16 mouse cellular contexts compared by ENCODE assay signal in genomic region chr1:45379992-45380690, GRCm38 (mm10).
DNase-seq lines count a peak whose midpoint lies in the region; ATAC-seq lines count a peak whose summit lies in the region.
"Had no signal": no experiment of that assay in that cellular context is flagged by ENCODE, and none has a peak within 500 bp of the region (broad histone marks: within the 10 kb centered on the region; RNA-seq: fewer than 3 reads in every experiment).

No protein-coding gene starts in this region.

- H3K27ac ChIP-seq in embryonic facial prominence, embryonic 11.5 days (replicated peaks; ENCODE audit: low read depth, low read length): no peak overlapping the region
- H3K27ac ChIP-seq in embryonic facial prominence, embryonic 10.5 days (replicated peaks): no peak overlapping the region
- no peak overlapping the region for H3K27ac ChIP-seq in midbrain, embryonic 11.5 days (ENCODE audit: low read depth, low read length)
- H3K27ac ChIP-seq in midbrain, embryonic 14.5 days (replicated peaks; ENCODE audit: low read depth, low read length): no peak overlapping the region
- H3K27ac ChIP-seq: forebrain, embryonic 13.5 days; hindbrain, embryonic 14.5 days; intestine, embryonic 15.5 days had no signal

- H3K4me2 ChIP-seq in embryonic facial prominence, embryonic 11.5 days (ENCODE audit: low read depth, low read length): no peak overlapping the region
- H3K4me2 ChIP-seq in midbrain, embryonic 11.5 days: no peak overlapping the region
- no peak overlapping the region for H3K4me2 ChIP-seq in midbrain, embryonic 14.5 days (ENCODE audit: low read length)
- H3K4me2 ChIP-seq: forebrain, embryonic 13.5 days; hindbrain, embryonic 14.5 days; intestine, embryonic 15.5 days had no signal

- no peak overlapping the region for H3K9ac ChIP-seq in embryonic facial prominence, embryonic 11.5 days (replicated peaks; ENCODE audit: low read length)
- no peak overlapping the region for H3K9ac ChIP-seq in midbrain, embryonic 11.5 days (ENCODE audit: low read length)
- no peak overlapping the region for H3K9ac ChIP-seq in midbrain, embryonic 14.5 days (replicated peaks; ENCODE audit: low read length)
- H3K9ac ChIP-seq: forebrain, embryonic 13.5 days; hindbrain, embryonic 14.5 days; intestine, embryonic 15.5 days had no signal

- ATAC-seq in embryonic facial prominence, embryonic 11.5 days (replicated peaks; ENCODE audit: insufficient number of reproducible peaks, low FRiP score, low TSS enrichment, low read depth): no peak
- no peak for ATAC-seq in midbrain, embryonic 11.5 days (ENCODE audit: low FRiP score)
- no peak for ATAC-seq in midbrain, embryonic 14.5 days (ENCODE audit: low FRiP score, low TSS enrichment)
- ATAC-seq: CD4-positive, CD25-positive, alpha-beta regulatory T cell, adult 4 months; forebrain, embryonic 13.5 days; intestine, embryonic 15.5 days had no signal

- peak; percentile 6 for DNase-seq in embryonic facial prominence, embryonic 11.5 days (ENCODE audit: low spot score)
- no peak for DNase-seq in embryonic facial prominence, embryonic 10.5 days (ENCODE audit: low spot score)
- DNase-seq in midbrain, embryonic 11.5 days (ENCODE audit: low spot score, missing footprints): peak; percentile 37
- no peak for DNase-seq in midbrain, embryonic 14.5 days
- DNase-seq in lung, postnatal 10 days: peak; percentile 60
- DNase-seq in frontal cortex, postnatal 25 days (ENCODE audit: low spot score in 2 of 2): no peak
- DNase-seq in urinary bladder, postnatal 25 days (ENCODE audit: low spot score): no peak
- no peak for DNase-seq in adrenal gland, postnatal 4 days (ENCODE audit: low spot score in 2 of 2)
- DNase-seq: adrenal gland, adult 2 months; cerebellum, postnatal 36 days; layer of hippocampus, postnatal 36 days; thymus, postnatal 14 days had no signal

- no peaks in the 10 kb centered on the region for H3K27me3 ChIP-seq in embryonic facial prominence, embryonic 11.5 days (ENCODE audit: control insufficient read depth, insufficient read depth, low read length)
- H3K27me3 ChIP-seq in embryonic facial prominence, embryonic 10.5 days (replicated peaks; ENCODE audit: low read depth, poor library complexity, severe bottlenecking): no peaks in the 10 kb centered on the region
- no peaks in the 10 kb centered on the region for H3K27me3 ChIP-seq in midbrain, embryonic 11.5 days (ENCODE audit: control insufficient read depth, insufficient read depth, low read length)
- no peaks in the 10 kb centered on the region for H3K27me3 ChIP-seq in midbrain, embryonic 14.5 days (ENCODE audit: control insufficient read depth, insufficient read depth, low read length)
- H3K27me3 ChIP-seq: forebrain, embryonic 13.5 days; intestine, embryonic 15.5 days had no signal

- H3K9me3 ChIP-seq in embryonic facial prominence, embryonic 11.5 days (replicated peaks; ENCODE audit: control insufficient read depth, low read length): no peaks in the 10 kb centered on the region
- H3K9me3 ChIP-seq in embryonic facial prominence, embryonic 10.5 days: no peaks in the 10 kb centered on the region
- H3K9me3 ChIP-seq in midbrain, embryonic 11.5 days (ENCODE audit: control insufficient read depth, low read length): no peaks in the 10 kb centered on the region
- H3K9me3 ChIP-seq in midbrain, embryonic 14.5 days (ENCODE audit: control insufficient read depth, low read length): no peaks in the 10 kb centered on the region
- H3K9me3 ChIP-seq: forebrain, embryonic 13.5 days; intestine, embryonic 15.5 days had no signal

- H3K4me1 ChIP-seq in embryonic facial prominence, embryonic 11.5 days (ENCODE audit: control insufficient read depth, insufficient read depth, low read length): no peaks in the 10 kb centered on the region
- no peaks in the 10 kb centered on the region for H3K4me1 ChIP-seq in embryonic facial prominence, embryonic 10.5 days
- no peaks in the 10 kb centered on the region for H3K4me1 ChIP-seq in midbrain, embryonic 11.5 days (ENCODE audit: control insufficient read depth, insufficient read depth, low read length)
- H3K4me1 ChIP-seq in midbrain, embryonic 14.5 days (ENCODE audit: control insufficient read depth, insufficient read depth, low read length): no peaks in the 10 kb centered on the region
- H3K4me1 ChIP-seq: forebrain, embryonic 13.5 days; intestine, embryonic 15.5 days had no signal

- H3K36me3 ChIP-seq in embryonic facial prominence, embryonic 11.5 days (replicated peaks; ENCODE audit: control insufficient read depth, insufficient read depth, low read depth, low read length): no peaks in the 10 kb centered on the region
- peaks cover 20% of the 10 kb centered on the region for H3K36me3 ChIP-seq in embryonic facial prominence, embryonic 10.5 days (replicated peaks)
- H3K36me3 ChIP-seq in midbrain, embryonic 11.5 days (ENCODE audit: control insufficient read depth, insufficient read depth, low read length): no peaks in the 10 kb centered on the region
- H3K36me3 ChIP-seq in midbrain, embryonic 14.5 days (ENCODE audit: control insufficient read depth, insufficient read depth, low read length): no peaks in the 10 kb centered on the region
- H3K36me3 ChIP-seq: intestine, embryonic 15.5 days had no signal

- 72% methylated on average over 7 of the region's 7 CpGs for WGBS in embryonic facial prominence, embryonic 11.5 days
- WGBS in embryonic facial prominence, embryonic 10.5 days: 79% methylated on average over 7 of the region's 7 CpGs
- WGBS in midbrain, embryonic 11.5 days: 82% methylated on average over 7 of the region's 7 CpGs
- WGBS in midbrain, embryonic 14.5 days: 93% methylated on average over 7 of the region's 7 CpGs

- no peak overlapping the region for H3K4me3 ChIP-seq in embryonic facial prominence, embryonic 11.5 days (ENCODE audit: low read depth, low read length)
- H3K4me3 ChIP-seq in embryonic facial prominence, embryonic 10.5 days: no peak overlapping the region
- H3K4me3 ChIP-seq in midbrain, embryonic 11.5 days (ENCODE audit: low read depth, low read length): no peak overlapping the region
- H3K4me3 ChIP-seq in midbrain, embryonic 14.5 days (replicated peaks; ENCODE audit: low read depth, low read length): no peak overlapping the region
- H3K4me3 ChIP-seq: forebrain, embryonic 13.5 days; intestine, embryonic 15.5 days had no signal

Comparison
In these comparisons a context has a peak if more than half of its experiments do, and no peak if none do; other contexts are left out.
1. DNase-seq: peak in embryonic facial prominence, embryonic 11.5 days (single experiment), midbrain, embryonic 11.5 days (single experiment) and lung, postnatal 10 days (single experiment); none in embryonic facial prominence, embryonic 10.5 days (single experiment), midbrain, embryonic 14.5 days (single experiment), frontal cortex, postnatal 25 days (0 of 2), urinary bladder, postnatal 25 days (single experiment) and adrenal gland, postnatal 4 days (0 of 2).